Mouse (Mus musculus): ENCODE data around the gene Setd2.

DNA sequence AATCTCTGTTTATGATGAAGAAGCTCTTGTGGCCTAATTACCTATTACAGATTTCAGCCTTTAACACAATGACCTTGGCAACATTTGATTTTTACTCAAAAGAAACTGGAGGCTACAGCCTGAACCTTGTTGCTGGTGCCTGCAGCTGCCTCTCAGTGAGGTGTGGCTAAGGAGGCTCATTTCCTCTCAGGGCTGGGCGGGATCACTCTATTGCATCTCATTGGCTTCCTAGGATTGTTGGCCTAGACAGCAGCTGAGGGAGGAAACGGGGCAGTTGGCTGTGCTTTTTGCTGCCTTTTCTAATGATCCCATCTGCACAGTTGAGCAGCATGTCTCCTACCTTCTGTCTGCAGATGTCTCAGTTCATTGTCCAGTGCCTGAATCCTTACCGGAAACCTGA, 84.7 kb downstream of the Setd2 start:
- TF ChIP-seq POLR2A (IDR thresholded peaks at IDR 0.05; ENCODE audit: insufficient read length, low read depth) (no peak), TCF3 (IDR thresholded peaks at IDR 0.05; ENCODE audit: insufficient read length, low read depth) (no peak), MAX (IDR thresholded peaks at IDR 0.05; ENCODE audit: low read depth) (no peak), POLR2AphosphoS2 (IDR thresholded peaks at IDR 0.05; ENCODE audit: insufficient read length, low read depth) (no peak), E2F4 (IDR thresholded peaks at IDR 0.05; ENCODE audit: insufficient read depth) (no peak), MYOG (IDR thresholded peaks at IDR 0.05; ENCODE audit: control insufficient read depth in 1 of 3, insufficient read depth in 1 of 3, insufficient read length in 2 of 3, low read depth in 2 of 3) (no peak), REST (IDR thresholded peaks at IDR 0.05; ENCODE audit: insufficient read depth, insufficient read length) (no peak), MYOD1 (IDR thresholded peaks at IDR 0.05; ENCODE audit: control insufficient read depth in 1 of 3, insufficient read length in 2 of 3, low read depth in 2 of 3) (no peak), USF1 (IDR thresholded peaks at IDR 0.05; ENCODE audit: low read depth) (no peak)
